Mouse (Mus musculus) embryonic fibroblast, embryonic 13.5 days (primary cell): ENCODE results near the gene Ccdc97.

ENCODE experiments used
- CTCF ChIP-seq: IDR thresholded peaks from 2 replicates; pipeline ENCODE4 v1.5.1; 2011; ENCODE audit warnings: mild to moderate bottlenecking, control low read depth, low read length, moderate library complexity, borderline replicate concordance; ENCODE audit not compliant: insufficient read depth
- POLR2A ChIP-seq: IDR thresholded peaks from 2 replicates; pipeline ENCODE4 v1.6.1; 2011; ENCODE audit warnings: low read depth, mild to moderate bottlenecking, control low read depth, low read length, moderate library complexity

- no peak for TF ChIP-seq POLR2A
- no peak for TF ChIP-seq CTCF
These were observed 28.0 kb upstream of the Ccdc97 start for GRCm38 (mm10) chr7:25746844-25747243.
